In genomic region chr4:117836204-117836767, GRCm38 (mm10) we compare ENCODE assay signal across 8 mouse cellular contexts. TPM values are rescaled to one million over a fixed set of nuclear protein-coding genes. Genes with fewer than 3 reads are reported as not detected.
A peak's percentile ranks its signal among the peaks of the same experiment; 100 is the strongest.
DNase-seq lines count a peak whose midpoint lies in the region; TF ChIP-seq lines count a peak whose summit lies in the region.

No protein-coding gene starts in this region.

- no peaks in the 10 kb centered on the region for H3K9me3 ChIP-seq in megakaryocyte, embryonic 14.5 days

- peak overlapping the region; percentile 86 for H3K27ac ChIP-seq in cortical plate, adult 2 months (ENCODE audit: insufficient read depth, low read length)

- TF ChIP-seq CTCF in cortical plate, adult 2 months (IDR thresholded peaks at IDR 0.05; ENCODE audit: extremely low read depth, insufficient read depth, low read length) = no peak

- H3K27me3 ChIP-seq in megakaryocyte, embryonic 14.5 days (replicated peaks) = peaks cover 60% of the 10 kb centered on the region

- H3K4me1 ChIP-seq in cortical plate, adult 2 months (ENCODE audit: control insufficient read depth, insufficient read depth, low read length) = no peaks in the 10 kb centered on the region
- peaks cover 59% of the 10 kb centered on the region for H3K4me1 ChIP-seq in megakaryocyte, embryonic 14.5 days

- peak; percentile 78 for DNase-seq in adipocyte (ENCODE audit: low spot score)
- DNase-seq in gastrocnemius, adult 8-10 months (ENCODE audit: low spot score in 2 of 2) = peak; percentile 84 to 87
- peak; percentile 85 for DNase-seq in induced T-regulatory cell, adult 2 months (ENCODE audit: low read depth)
- DNase-seq in left cerebral cortex, adult 9 months (ENCODE audit: low spot score in 2 of 2) = peak; percentile 68 to 90
- peak; percentile 85 to 92 for DNase-seq in right cerebral cortex, adult 2 months (ENCODE audit: low spot score in 2 of 2)
- peak; percentile 67 for DNase-seq in urinary bladder, postnatal 10 days (ENCODE audit: low spot score)

- H3K36me3 ChIP-seq in megakaryocyte, embryonic 14.5 days (replicated peaks; ENCODE audit: low read length) = no peaks in the 10 kb centered on the region

- H3K4me3 ChIP-seq in cortical plate, adult 2 months (ENCODE audit: insufficient read depth, low read length) = peak overlapping the region; percentile 78
- peak overlapping the region; percentile 94 for H3K4me3 ChIP-seq in megakaryocyte, embryonic 14.5 days (replicated peaks)

- TF ChIP-seq POLR2A in cortical plate, adult 2 months (IDR thresholded peaks at IDR 0.05; ENCODE audit: extremely low read depth, insufficient read depth, low read length) = no peak

RNA-seq across cellular contexts. Expression of gene Slc6a9, which starts 2.0 kb away (rescaled TPM):
- polyA plus RNA-seq in cortical plate, adult 2 months (2012; rRNA removed) = 50.6 and 56.0 TPM in 2 replicates
- 10 to 100 TPM in 1 of 4 experiments, 1 to 10 TPM in 3; 6.3 to 12.0 (median 8.8) TPM for total RNA-seq in gastrocnemius, adult 8-10 months (2022)
- polyA plus RNA-seq in megakaryocyte, embryonic 14.5 days (2012; ENCODE audit: insufficient read depth, low replicate concordance) = 8.5 and 9.7 TPM in 2 replicates

RNA-seq across cellular contexts. Expression of gene Ccdc24, which starts 36.1 kb away (rescaled TPM):
- 1.4 and 2.1 TPM in 2 replicates for polyA plus RNA-seq in cortical plate, adult 2 months (2012; rRNA removed)
- total RNA-seq in gastrocnemius, adult 8-10 months (2022) = under 1 TPM in 2 of 4 experiments, not detected in 2; 0.24 to 0.56 TPM
- not detected in 2 replicates for polyA plus RNA-seq in megakaryocyte, embryonic 14.5 days (2012; ENCODE audit: insufficient read depth, low replicate concordance)

RNA-seq across cellular contexts. Expression of gene B4galt2, which starts 47.0 kb away (rescaled TPM):
- 119 and 122 TPM in 2 replicates for polyA plus RNA-seq in cortical plate, adult 2 months (2012; rRNA removed)
- total RNA-seq in gastrocnemius, adult 8-10 months (2022) = 1 to 10 TPM; 1.7 to 3.5 (median 2.1) TPM
- 1.5 TPM in 1 of 2 replicates, not detected in the other for polyA plus RNA-seq in megakaryocyte, embryonic 14.5 days (2012; ENCODE audit: insufficient read depth, low replicate concordance)

RNA-seq across cellular contexts. Expression of gene Atp6v0b, which starts 50.8 kb away (rescaled TPM):
- polyA plus RNA-seq in cortical plate, adult 2 months (2012; rRNA removed) = 800 and 801 TPM in 2 replicates
- total RNA-seq in gastrocnemius, adult 8-10 months (2022) = 10 to 100 TPM; 86.6 to 96.0 (median 94.8) TPM
- 395 and 493 TPM in 2 replicates for polyA plus RNA-seq in megakaryocyte, embryonic 14.5 days (2012; ENCODE audit: insufficient read depth, low replicate concordance)

RNA-seq across cellular contexts. Expression of gene Dph2, which starts 55.5 kb away (rescaled TPM):
- 13.8 and 14.4 TPM in 2 replicates for polyA plus RNA-seq in cortical plate, adult 2 months (2012; rRNA removed)
- 1 to 10 TPM; 1.7 to 3.1 (median 2.5) TPM for total RNA-seq in gastrocnemius, adult 8-10 months (2022)
- 3.1 and 9.9 TPM in 2 replicates for polyA plus RNA-seq in megakaryocyte, embryonic 14.5 days (2012; ENCODE audit: insufficient read depth, low replicate concordance)

Comparison
In these comparisons a context has a peak if more than half of its experiments do, and no peak if none do; other contexts are left out.
1. Peak in every context shown above with its lines: DNase-seq, H3K4me3 ChIP-seq and H3K27ac ChIP-seq.
2. RNA of gene B4galt2, which starts 47.0 kb away (polyA plus RNA-seq): 119 to 122 TPM in cortical plate, adult 2 months; 1.5 TPM in megakaryocyte, embryonic 14.5 days; every median in the first group is over 10 times any median in the second.